Mouse (Mus musculus) gastrocnemius, postnatal 10 days (tissue): ENCODE measurements around the gene Asnsd1. TPM values are rescaled to one million over a fixed set of nuclear protein-coding genes. Genes with fewer than 3 reads are reported as not detected.
"Not testable (repeated sequence)": the region's sequence is repeated elsewhere in the genome, so short reads cannot be mapped to it uniquely, and the experiment has no call there.

Source experiments
- DNase-seq: peaks from one replicate; pipeline ENCODE4 v3.0.0; 2021; ENCODE audit warnings: mixed read lengths
- long read RNA-seq, 2 experiments: library from polyadenylated mRNA; stranded (forward); transcript quantifications; one replicate each; pipeline ENCODE4 v2.0.0; 2021
- total RNA-seq, 2 experiments: library from RNA; stranded (reverse); gene quantifications; 2 replicates each; pipeline ENCODE4 v1.2.3; 2021

The Asnsd1 gene
- 10 to 100 TPM; 46.7 to 48.1 TPM for total RNA-seq
- long read RNA-seq, experiment 1, transcript Asnsd1-201 (6 exons, 2,442 nt): major isoform, 77 of 82 reads
- long read RNA-seq, experiment 1, partial matches to known transcripts: 2 of 82 reads
- long read RNA-seq, experiment 1, other reads (novel, unspliced or antisense): 1 of 82 reads
- long read RNA-seq, experiment 2, transcript Asnsd1-201 (6 exons, 2,442 nt): major isoform, 68 of 74 reads
- long read RNA-seq, experiment 2, partial matches to known transcripts: 1 of 74 reads
- long read RNA-seq, experiment 2, other reads (novel, unspliced or antisense): 1 of 74 reads

DNA sequence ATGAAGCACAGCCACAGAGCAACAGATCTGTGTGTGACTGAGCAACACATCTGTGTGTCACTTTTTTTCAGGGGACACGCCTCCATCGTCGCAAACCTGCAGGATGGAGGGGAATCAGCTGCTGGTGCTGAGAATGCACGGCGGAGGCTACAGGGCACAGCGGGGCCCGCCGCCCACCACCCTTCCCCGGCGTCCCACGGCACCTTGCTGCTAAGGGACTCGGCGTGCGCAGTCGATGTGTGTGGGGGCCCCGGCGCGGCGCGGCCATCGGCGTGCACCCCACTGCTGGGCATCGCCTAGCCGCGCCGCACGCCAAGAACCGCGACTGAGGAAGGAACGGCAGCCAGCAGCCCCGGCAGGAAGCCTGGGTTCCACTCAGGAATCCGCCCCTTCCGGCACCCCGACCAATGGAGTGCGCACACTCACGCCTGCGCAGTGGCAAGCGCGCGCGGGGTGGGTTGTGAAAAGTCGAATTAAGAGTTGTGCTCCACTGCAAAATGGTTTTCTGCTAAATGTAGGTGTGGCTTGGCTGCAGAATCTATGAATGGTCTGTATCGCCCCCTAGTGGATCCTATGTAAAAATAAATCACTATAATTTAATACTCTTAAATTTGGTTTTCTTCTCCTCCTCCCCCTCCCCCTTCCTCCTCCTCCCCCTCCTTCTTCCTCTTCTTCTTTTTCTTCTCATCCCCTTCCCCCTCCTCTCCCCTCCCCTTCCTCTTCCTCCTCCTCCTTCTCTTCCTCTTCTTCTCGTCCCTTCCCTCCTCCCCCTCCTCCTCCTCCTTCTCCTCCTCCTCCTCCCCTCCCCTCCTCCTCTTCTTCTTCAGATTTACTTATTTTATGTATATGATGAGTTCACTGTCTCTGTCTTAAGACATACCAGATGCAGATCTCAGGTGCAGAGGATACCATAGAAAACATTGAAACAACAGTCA is at the start of gene Asnsd1, which contains the start of the genes Asdurf and Gm28551:
TSS of gene Asnsd1 (minus strand) at position 426 of the 935 bp plus-strand sequence.
TSS of gene Asdurf (minus strand) at position 293 of the 935 bp plus-strand sequence.
TSS of gene Gm28551 (minus strand) at position 341 of the 935 bp plus-strand sequence.
- peak; percentile 96 for DNase-seq

DNA sequence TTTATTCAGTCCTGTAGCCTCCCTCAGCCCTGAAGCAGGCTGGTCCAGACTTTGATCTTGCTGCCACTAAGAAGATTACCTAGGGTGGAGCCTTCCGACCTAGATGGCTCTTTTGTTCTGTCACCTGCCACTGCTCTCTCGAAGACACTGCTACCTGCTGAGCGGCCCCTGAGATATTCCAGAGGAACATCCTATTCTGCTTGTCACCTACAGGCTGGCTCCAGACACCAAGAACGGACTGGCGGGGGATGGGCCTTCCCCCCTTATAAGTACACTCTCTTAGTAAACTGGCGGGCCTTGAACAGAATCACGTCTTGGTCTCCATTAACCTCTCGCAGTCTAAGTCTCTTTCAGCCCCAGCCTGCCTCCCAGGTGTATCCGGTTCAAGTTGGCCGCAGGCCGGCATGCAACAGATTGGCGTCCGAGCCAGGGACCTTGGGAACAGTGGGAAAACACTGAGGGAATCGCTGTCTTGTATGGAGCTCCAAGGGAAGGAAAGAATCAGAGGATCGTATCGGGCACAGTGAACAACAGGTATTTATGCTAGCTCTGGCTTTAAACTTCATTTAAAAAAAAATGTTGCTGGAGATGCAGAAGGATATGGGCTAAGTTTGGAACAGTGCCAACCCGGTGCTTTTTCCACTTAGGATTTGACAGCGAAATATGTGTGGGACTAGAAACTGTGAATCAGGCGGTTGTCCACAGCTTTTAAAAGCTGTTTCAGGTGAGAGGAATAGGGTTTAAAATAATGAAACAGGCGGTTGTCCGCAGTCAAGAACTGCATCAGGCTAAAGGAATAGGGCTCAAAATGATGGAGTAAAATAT is 41.6 kb upstream of the Asnsd1 start:
- DNase-seq: not testable (repeated sequence)

DNA sequence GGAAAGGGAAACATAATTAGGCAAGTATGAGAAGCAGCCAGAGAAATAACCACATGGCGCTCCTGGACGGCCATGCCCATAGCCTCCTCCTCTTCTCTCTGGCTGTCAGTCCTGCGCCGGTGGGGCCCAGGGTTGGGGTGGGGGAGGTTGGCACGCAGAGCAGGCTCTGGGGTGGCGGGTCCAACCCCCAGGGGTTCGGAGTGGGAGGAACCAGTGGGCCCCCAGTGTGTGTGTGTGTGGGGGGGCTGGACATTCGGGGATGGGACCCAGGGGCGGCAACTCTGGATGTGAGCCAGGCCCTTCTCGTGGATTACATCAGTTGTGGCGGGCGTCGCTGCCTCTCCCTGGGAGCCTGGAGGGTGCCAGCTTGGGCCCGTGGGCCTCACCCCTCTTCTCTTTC is 36.2 kb upstream of the Asnsd1 start:
- DNase-seq: no peak

DNA sequence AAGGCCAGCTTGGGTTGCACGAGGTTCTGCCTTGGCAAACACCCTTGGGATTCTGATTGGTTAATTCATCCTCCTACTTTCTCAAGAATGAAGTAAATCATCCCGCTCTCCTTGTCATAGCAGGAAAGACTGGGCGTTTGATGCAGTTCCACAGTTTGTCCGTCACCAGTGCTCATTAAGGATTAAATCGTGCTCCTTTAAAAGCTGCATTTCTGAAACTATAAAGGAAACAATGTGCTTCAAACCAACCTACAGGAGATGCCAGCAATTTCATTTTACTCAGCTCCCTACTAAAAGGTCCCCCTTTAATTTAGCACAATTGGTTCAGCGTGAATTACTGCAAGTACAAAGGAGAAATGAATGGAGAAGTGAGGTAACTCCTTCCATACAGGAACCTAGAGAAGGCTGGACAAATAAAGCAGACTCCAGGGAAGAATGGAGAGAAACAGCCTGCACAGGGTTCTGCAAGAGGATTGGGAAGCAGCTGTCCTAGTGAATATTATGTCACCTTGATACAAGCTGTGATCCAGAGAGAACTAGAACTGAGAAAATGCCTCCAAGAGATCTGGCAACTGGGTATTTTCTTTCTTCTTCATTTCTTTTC is 31.6 kb upstream of the Asnsd1 start:
- DNase-seq: no peak

DNA sequence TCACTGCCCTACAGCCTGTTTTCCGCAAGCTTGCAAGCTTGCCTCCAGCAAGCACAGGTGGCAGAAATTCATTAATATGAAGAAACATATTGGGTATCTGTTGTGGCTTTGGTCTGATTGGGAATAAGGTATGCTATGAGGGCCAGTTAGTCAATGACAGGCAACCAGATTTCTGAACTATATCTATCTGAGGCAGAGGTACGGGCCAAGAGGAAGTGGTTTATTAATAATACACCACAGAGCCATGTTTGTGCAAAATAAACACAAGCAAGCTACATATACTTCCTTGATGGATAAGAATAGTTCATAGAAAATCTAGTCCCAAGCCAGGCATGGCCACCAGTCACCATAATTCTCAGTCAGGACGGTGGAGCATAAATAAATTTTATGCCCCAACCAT is 25.2 kb upstream of the Asnsd1 start:
- no peak for DNase-seq

DNA sequence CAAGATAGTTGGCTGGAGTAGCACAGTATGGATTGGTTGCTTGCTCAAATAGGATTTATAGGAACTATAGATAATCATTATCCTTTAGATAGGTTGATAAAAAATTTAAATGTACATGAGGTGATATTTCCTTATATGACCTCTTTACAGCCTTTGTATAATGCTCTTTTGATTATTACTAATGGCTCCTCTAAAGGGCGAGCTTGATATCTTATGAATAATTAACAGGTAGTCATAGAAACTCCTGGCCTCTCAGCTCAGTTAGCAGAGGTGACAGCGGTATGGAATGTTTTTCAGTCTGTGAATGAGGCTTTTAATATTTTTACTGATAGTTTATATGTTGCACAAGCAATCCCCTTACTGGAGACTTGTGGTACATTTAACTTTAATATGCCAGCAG is 23.4 kb upstream of the Asnsd1 start:
- DNase-seq: not testable (repeated sequence)

DNA sequence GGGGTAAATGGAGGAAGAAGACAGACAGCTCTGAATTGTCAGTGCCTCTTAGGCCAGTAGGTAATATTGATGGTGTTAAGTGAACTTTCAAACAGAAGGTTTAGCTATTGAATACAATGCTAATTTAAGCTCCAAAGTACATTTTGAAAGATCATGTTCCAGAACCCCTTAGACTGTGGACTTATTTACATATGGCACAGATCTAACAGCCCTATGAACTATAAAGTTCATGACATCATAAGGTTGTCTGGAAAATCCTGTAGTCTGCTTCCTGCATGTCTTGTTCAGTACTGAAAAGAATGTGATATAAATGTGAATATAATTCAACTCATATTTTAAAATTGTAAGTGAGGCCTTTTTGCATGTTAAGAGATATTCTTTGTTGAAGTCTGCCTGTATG is 6.4 kb upstream of the Asnsd1 start:
- DNase-seq: no peak

DNA sequence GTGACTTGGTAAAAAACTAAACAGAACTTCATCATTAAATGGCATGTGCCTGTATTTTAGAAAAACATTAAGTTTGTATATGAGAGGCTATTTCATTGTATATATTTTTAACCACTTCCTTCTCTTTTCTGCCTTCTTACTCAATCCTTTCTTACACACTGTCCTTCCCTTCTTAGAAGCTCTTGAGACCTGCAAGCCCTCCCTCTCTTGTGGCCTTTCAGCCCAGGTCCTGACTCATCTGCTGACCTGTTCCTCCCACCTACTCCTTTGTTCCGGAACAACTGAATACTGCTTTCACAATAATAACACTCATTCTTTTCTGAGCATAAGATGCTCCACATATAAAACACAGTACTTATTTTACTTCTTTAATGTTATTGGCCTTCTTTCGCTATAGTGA is 11.5 kb downstream of the Asnsd1 start:
- no peak for DNase-seq

DNA sequence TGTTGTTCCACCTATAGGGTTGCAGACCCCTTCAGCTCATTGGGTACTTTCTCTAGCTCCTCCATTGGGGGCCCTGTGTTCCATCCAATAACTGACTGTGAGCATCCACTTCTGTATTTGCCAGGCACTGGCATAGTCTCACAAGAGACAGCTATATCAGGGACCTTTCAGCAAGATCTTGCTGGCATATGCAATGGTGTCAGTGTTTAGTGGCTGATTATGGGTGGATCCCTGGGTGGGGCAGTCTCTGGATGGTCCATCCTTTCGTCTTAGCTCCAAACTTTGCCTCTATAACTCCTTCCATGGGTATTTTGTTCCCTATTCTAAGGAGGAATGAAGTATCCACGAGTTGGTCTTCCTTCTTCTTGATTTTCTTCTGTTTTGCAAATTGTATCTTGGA is 15.1 kb downstream of the Asnsd1 start:
- not testable (repeated sequence) for DNase-seq

DNA sequence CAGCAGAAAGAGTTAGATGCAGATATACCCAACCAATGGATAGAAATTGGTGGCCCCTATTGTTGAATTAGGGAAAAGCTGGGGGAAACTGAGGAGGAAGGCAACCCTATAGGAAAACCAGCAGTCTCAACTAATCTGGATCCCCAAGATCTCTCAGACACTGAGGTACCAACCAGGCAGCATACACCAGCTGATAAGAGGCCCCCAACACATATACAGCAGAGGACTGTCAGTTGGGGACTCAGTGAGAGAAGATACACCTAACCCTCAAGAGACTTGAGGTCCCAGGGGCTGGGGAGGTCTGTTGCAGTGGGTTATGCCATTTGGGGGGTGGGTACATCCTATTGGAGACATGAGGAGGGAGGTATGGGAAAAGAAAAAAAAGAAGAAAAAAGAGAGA is 17.1 kb downstream of the Asnsd1 start:
- no peak for DNase-seq

DNA sequence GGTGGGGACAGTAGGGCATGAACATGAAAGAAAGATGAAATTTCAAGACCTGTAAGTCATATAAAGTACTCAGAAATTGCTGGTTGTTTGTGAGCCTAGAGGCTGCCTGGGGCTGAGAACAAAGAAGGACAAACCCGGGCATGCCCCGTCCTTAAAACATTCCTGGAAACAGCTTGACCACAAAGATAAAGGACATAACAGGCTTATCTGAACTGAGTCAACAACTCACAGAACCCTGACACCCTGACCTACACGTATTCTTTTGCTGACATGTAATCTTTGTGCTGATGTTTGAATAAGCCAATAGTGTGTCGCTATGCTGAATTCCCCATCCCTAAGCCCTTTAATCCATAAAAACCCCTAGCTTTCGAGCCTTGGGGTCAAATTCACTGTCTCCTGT is 19.0 kb downstream of the Asnsd1 start:
- not testable (repeated sequence) for DNase-seq

DNA sequence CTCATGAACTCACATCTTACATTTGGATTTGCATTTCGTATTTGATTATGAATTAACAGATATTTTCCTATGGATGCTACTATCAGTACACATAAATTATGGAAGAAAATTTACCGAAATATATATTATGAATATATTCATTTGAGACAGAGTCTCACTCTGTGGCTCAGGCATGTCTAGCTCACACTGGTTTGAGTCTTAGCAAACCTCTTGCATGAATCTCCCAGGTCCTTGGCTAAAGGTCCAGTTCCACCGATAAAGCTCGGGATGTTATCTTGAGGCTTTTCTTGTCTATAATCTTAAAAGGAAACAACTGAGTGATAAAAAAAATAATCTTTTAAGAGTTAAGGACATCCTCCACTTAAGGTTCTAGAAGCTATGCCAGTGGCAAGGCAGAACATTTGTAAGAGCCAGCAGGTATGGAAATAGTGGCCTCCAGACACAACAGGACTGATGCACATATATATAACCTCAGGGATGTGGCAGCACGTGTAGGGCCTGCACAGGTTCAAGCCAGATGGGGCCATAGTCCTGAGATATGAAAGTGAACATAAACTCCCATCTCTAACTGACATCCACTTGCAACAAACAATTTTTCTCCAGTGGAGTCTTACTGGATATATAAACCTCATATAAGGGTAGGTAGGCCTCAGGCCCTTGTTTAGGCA is 27.6 kb downstream of the Asnsd1 start:
- no peak for DNase-seq

DNA sequence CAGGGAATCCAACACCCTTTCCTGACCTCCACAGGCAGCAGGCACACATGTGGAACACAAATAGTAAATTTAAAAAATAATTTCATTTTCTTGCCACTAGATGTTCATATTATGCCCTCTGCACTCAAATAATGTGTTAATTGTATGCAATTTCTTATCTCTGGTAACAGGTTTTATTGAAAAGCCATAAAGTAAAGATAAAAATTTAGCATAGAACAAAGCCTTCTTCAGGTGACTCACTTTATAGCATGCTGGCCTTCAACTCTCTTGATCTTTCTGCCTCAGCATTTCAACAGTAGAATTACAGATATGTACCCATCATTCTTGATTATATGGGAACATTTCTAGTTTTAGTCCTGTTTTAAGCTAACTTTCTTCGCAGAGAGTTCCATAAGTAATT is 28.3 kb downstream of the Asnsd1 start:
- DNase-seq: no peak

DNA sequence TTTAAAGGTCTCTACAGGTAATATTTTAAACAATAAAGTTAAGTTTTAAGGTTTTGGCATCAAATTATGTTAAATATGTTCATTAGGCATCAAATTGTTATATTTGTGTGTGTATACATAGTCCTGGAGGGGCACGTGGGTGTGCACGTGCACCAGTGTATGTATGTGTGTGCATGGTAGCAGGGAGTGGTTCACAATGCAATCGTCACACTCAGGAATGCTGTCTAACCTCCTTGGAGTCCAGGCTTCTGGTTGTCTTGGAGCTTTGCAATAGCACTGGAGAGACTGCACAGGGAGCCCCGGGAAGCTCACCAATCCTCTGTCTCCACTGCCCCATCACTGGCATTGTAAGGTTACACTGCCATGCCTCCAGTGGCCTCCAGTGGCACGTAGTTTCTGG is 29.3 kb downstream of the Asnsd1 start:
- no peak for DNase-seq

DNA sequence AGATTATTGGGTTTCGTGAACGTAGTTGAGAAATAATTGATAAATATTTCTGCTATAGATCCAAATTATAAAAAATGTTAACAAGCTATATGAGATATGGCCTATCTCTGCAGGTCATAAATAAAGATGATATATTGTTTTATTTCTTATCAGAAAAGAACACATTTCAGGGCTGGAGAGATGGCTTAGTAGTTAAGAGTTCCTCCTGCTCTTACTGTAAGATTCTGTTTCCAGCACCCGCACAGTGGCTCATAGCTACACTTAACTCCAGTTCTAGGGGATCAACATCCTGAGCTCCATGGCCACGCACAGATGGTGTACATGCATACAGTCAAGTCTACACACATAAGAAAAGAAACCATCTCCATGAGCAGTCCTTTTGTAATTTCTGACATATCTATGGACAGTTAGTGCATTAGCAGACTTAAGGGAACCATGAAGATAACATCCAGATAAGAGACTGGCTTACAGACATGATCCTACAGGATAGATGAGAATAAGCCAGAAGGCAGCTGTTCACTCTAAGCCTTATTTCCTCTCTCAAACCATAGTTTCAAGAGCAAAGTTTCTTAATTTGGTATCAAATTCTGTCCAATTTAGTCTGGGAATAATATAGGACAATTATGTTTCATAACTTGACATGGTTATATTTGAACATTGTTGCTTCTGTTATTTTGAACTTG is 30.7 kb downstream of the Asnsd1 start:
- DNase-seq: no peak

DNA sequence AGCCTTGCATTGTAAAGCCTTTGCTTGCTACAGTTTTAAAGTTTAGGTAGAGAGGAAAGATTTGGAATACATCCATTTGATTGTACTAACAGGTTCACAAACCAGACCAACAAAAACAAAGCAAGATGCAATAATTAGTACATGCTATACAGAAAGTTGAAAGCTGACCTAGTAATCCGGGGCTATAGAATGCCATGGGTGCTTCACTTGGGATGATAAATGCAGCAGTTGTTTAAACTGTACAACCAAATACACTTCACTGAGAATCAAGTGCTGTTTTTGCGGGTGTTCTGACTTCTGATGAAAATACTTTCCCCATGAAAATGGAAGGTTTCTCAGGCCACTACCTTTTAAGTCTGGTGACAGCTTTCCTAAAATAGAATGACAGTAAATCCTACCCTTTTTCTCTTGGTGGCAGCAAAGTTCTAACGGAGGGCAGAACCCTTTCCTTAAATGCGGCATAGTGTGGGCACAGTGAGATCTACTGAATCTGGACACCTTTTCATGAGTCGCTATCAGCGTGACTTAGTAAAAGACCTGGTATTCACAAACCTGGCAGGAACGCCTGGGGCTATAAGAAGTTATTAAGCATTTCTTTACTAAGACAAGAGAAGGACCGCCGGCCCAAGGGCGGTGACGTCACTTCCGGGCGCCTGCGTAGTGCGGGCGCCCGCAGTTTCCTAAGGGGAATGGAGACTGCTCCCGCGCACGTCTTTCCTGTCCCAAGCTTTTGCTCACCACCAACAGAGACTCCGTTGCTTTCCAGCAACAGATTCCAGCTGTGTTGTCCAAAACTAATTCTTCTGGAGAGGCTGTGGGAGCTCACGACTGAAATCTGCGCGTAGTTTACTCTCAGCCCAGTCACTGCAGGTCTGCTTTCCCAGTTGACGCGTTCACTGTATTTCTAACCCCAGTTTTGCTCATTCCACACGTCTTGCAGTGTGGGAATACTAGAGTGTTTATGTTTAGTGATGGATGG is 39.3 kb downstream of the Asnsd1 start, which contains the start of gene Osgepl1:
TSS of gene Osgepl1 (plus strand) at position 636 of the 979 bp plus-strand sequence.
- peak; percentile 88 for DNase-seq

DNA sequence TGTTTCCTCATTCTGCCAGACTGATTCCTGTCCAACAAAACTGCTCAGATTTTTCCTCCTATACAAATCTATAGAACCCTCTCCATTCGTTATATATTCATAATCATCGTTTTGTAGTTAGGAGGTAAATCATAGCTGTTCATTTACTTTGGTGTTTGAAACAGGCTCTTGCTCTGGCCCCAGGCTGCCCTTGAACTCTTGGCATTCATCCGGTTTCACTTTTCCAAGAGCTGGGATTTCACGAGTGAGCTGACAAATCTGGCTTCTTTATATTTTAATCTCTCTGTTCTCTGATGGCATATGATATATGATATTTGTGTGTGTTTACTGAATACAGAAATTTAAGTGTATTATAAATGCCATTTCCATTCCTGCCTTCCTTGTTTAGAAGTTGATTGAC is 52.0 kb downstream of the Asnsd1 start:
- DNase-seq: no peak

DNA sequence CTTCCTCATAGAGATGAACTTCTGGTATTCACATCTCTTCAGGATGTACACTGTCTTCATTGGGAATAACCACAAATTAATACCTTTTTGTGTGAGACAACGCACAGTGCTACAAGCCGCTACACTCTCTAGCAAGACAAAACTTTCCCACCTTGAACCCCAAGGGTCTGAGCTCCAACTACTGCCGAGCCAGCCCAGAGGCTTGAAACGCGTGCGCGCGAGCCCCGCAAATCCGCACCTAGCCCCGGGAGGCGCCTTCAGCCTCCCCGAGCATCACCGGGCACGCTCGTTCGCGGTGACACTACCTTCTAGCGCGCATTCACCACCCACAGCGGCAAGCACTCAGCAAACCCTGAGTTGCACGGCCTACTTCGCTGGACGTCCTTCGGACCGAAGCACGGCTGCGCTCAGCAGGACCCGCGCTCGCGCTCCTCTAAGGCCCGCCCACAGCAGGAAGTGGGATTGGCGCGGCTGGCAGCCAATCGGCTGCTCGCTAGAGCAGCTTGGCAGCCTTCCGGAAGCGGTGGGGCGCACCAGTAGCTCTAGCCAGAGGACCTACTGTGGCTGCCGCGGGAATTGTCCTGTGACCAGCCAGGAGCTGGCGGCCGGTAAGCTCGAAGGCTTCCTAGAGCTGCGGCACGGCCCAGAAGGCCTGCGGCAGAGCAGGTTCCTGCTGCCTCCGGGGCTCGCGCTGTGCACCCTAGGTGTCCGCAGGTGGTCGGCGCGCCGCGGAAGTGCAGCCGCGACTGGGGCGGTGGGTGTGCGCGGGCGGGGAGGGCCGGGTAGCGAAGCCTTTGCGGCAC is 55.8 kb downstream of the Asnsd1 start, which contains the start of the genes Pms1, Ormdl1 and Gm28778:
TSS of gene Pms1 (minus strand) at position 438 of the 803 bp plus-strand sequence.
TSS of gene Ormdl1 (plus strand) at position 515 of the 803 bp plus-strand sequence.
TSS of gene Gm28778 (plus strand) at position 531 of the 803 bp plus-strand sequence.
- DNase-seq: peak; percentile 95
